Mouse (Mus musculus): ENCODE data around the gene Gmnc. TPM values are rescaled to one million over a fixed set of nuclear protein-coding genes. Genes with fewer than 3 reads are reported as not detected.

Gmnc gene
- polyA plus RNA-seq (2015; fragmentation: Illumina TruSeq; extraction: RNeasy Lipid Tissue Mini Kit (QIAGEN cat#74804); ENCODE audit: insufficient read depth, low read depth, low replicate concordance): not detected

DNA sequence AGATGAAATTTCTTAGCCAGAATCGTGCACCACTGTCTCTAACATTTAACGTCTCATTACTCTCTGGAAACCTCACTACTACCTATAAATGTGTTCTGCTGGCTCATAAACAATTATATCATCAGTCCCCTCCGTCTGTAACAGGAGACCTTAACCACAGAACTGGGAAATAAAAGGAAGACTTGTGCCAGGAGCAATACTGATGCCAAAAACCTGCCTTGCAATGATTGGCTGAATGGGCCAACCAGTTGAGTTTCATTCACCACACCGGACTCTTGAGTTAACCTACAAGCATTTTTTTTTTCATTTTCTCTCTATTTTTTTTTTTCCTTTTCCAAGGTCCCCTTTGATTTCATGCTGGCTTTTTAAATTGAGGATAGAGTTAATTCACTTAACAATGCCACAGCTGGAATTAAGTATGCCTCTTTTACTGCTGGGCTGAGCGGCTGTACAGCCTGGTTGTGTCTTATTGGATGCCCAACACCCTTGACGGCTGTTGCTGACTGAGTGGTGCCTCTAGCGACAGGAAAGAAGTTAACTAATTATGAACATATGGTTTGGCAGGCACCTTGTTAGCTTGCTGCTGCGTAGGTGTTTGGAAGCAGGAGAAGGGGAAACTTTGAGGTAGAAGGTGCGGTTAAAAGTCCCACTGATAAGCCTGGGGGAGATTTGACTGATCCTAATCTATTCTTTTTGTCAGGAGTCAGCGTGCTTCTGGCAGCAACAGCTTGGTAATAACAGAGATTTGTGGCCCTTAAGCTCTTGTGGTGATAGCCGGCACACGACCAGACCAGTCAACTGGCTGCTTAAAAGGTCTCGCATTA lies at the start of gene Gmnc:
Gene Gmnc (minus strand): TSS at position 176 of the 824 bp plus-strand sequence.

All from pancreas, adult 10 weeks (tissue).